Mouse (Mus musculus) thymus, postnatal 0 days (tissue): Measurements from ENCODE around the gene Myrfl. TPM values are rescaled to one million over a fixed set of nuclear protein-coding genes. Genes with fewer than 3 reads are reported as not detected.
A peak's percentile ranks its signal among the peaks of the same experiment; 100 is the strongest.

ENCODE experiments used
- DNase-seq: peaks from one replicate; pipeline ENCODE4 v3.0.0-alpha.2; 2015; ENCODE audit warnings: low spot score
- polyA plus RNA-seq: library from polyadenylated mRNA; unstranded; fragments of >200 nt; fragmentation: Nextera tagmentation; extraction: Ambion mirVana; gene quantifications from 2 replicates; pipeline ENCODE4 v1.2.1, GENCODE M21; 2015

The Myrfl gene
- polyA plus RNA-seq, 1 experiment from 2014 or later = 0.27 TPM

- DNase-seq = no peak
Measured at GRCm38 (mm10) chr10:116761476-116762068, 135.1 kb downstream of the Myrfl start.

GRCm38 (mm10) chr10:116760561-116760960, 136.2 kb downstream of the Myrfl start:
- no peak for DNase-seq

GRCm38 (mm10) chr10:116759816-116760215, 136.9 kb downstream of the Myrfl start:
- no peak for DNase-seq

- no peak for DNase-seq
Measured at GRCm38 (mm10) chr10:116755881-116756581, 140.7 kb downstream of the Myrfl start.

- DNase-seq = no peak
Measured at GRCm38 (mm10) chr10:116754940-116755339, 141.8 kb downstream of the Myrfl start.

- no peak for DNase-seq
Measured at GRCm38 (mm10) chr10:116750895-116751294, 145.8 kb downstream of the Myrfl start.

- no peak for DNase-seq
Measured at GRCm38 (mm10) chr10:116750062-116750461, 146.7 kb downstream of the Myrfl start.

- DNase-seq = no peak
Measured at GRCm38 (mm10) chr10:116748681-116749080, 148.0 kb downstream of the Myrfl start.

- DNase-seq = peak; percentile 74
Measured at GRCm38 (mm10) chr10:116746281-116747011, 150.3 kb downstream of the Myrfl start.

GRCm38 (mm10) chr10:116742696-116743095, 154.0 kb downstream of the Myrfl start:
- no peak for DNase-seq

- no peak for DNase-seq
Measured at GRCm38 (mm10) chr10:116742189-116742588, 154.5 kb downstream of the Myrfl start.

- no peak for DNase-seq
Measured at GRCm38 (mm10) chr10:116741343-116741742, 155.4 kb downstream of the Myrfl start.

- DNase-seq = no peak
Measured at GRCm38 (mm10) chr10:116740073-116740472, 156.6 kb downstream of the Myrfl start.

GRCm38 (mm10) chr10:116738533-116738932, 158.2 kb downstream of the Myrfl start:
- DNase-seq = no peak

GRCm38 (mm10) chr10:116735607-116736006, 161.1 kb downstream of the Myrfl start:
- DNase-seq = no peak

GRCm38 (mm10) chr10:116733651-116734050, 163.1 kb downstream of the Myrfl start:
- DNase-seq = no peak

GRCm38 (mm10) chr10:116730033-116730652, 166.6 kb downstream of the Myrfl start:
- no peak for DNase-seq

GRCm38 (mm10) chr10:116728860-116729259, 167.9 kb downstream of the Myrfl start:
- no peak for DNase-seq

- no peak for DNase-seq
Measured at GRCm38 (mm10) chr10:116727702-116728298, 168.9 kb downstream of the Myrfl start.
